Mouse (Mus musculus) lung, embryonic 15.5 days (tissue): ENCODE measurements around the gene Pgpep1. TPM values are rescaled to one million over a fixed set of nuclear protein-coding genes. Genes with fewer than 3 reads are reported as not detected.

Experiments used
- ATAC-seq: fragments of 200-750 bp; cut with Nextera tagmentation; 2 replicates; pipeline ENCODE4 v1.8.0; 2017; ENCODE audit warnings: moderate number of reproducible peaks, borderline replicate concordance; ENCODE audit not compliant: low FRiP score, low TSS enrichment; ENCODE audit errors: extremely low read depth
- H3K27ac ChIP-seq: fragments of 300-500 bp; sonication (generic); 2 replicates; pipeline ENCODE4 v1.5.1; 2015; ENCODE audit warnings: moderate library complexity, mild to moderate bottlenecking, inconsistent platforms
- H3K27me3 ChIP-seq: fragments of 300-500 bp; sonication (generic); 2 replicates; pipeline ENCODE4 v1.6.1; 2015; ENCODE audit warnings: inconsistent platforms
- H3K36me3 ChIP-seq: fragments of 300-500 bp; sonication (generic); 2 replicates; pipeline ENCODE4 v1.6.1; 2015; ENCODE audit warnings: inconsistent platforms
- H3K4me1 ChIP-seq: fragments of 300-500 bp; sonication (generic); 2 replicates; pipeline ENCODE4 v1.6.1; 2015; ENCODE audit warnings: inconsistent platforms
- H3K4me2 ChIP-seq: fragments of 300-500 bp; sonication (generic); 2 replicates; pipeline ENCODE4 v1.6.1; 2015; ENCODE audit warnings: inconsistent platforms, mild to moderate bottlenecking, moderate library complexity
- H3K4me3 ChIP-seq: fragments of 300-500 bp; sonication (generic); 2 replicates; pipeline ENCODE4 v1.5.1; 2015; ENCODE audit warnings: mild to moderate bottlenecking, inconsistent platforms
- H3K9ac ChIP-seq: fragments of 300-500 bp; sonication (generic); 2 replicates; pipeline ENCODE4 v1.6.1; 2015; ENCODE audit warnings: inconsistent platforms
- H3K9me3 ChIP-seq: fragments of 300-500 bp; sonication (generic); 2 replicates; pipeline ENCODE4 v1.6.1; 2016; ENCODE audit warnings: inconsistent platforms
- WGBS: fragments of 180-500 bp; shearing (Covaris S2); methylation state at CpG from one replicate; pipeline ENCODE4 v1.1.7; 2015; 5-methylcytosine and 5-hydroxymethylcytosine counted together
- polyA plus RNA-seq: library from polyadenylated mRNA; unstranded; fragments of >200 nt; fragmentation: Nextera tagmentation; extraction: Ambion mirVana; gene quantifications from 2 replicates; pipeline ENCODE4 v1.2.1, GENCODE M21; 2015

Pgpep1 gene
- polyA plus RNA-seq, 1 experiment from 2014 or later, result 47.7 TPM

GRCm38 (mm10) chr8:70610796-70611771 is 49.1 kb downstream of the Pgpep1 start:
- ATAC-seq, result no peak
- H3K9me3 ChIP-seq, result no peaks in the 10 kb centered on the region
- under 1% methylated on average over 54 of the region's 54 CpGs for WGBS
- no peaks in the 10 kb centered on the region for H3K27me3 ChIP-seq
- H3K9ac ChIP-seq, result peak overlapping the region; percentile 62
- no peaks in the 10 kb centered on the region for H3K36me3 ChIP-seq
- peak overlapping the region; percentile 100 for H3K27ac ChIP-seq
- peak overlapping the region; percentile 79 for H3K4me3 ChIP-seq
- peaks cover 47% of the 10 kb centered on the region for H3K4me1 ChIP-seq
- H3K4me2 ChIP-seq, result peak overlapping the region; percentile 95

GRCm38 (mm10) chr8:70609849-70610795 is 50.1 kb downstream of the Pgpep1 start:
- peak; percentile 81 for ATAC-seq
- under 1% methylated on average over 42 of the region's 45 CpGs for WGBS
- peaks cover 47% of the 10 kb centered on the region for H3K4me1 ChIP-seq

GRCm38 (mm10) chr8:70609368-70609848 is 50.8 kb downstream of the Pgpep1 start:
- Histone ChIP-seq H3K9me3 (no peaks in the 10 kb centered on the region), H3K36me3 (no peaks in the 10 kb centered on the region), H3K4me2 (peak overlapping the region; percentile 95), H3K27me3 (no peaks in the 10 kb centered on the region), H3K9ac (peak overlapping the region; percentile 62), H3K4me1 (peaks cover 47% of the 10 kb centered on the region), H3K27ac (peak overlapping the region; percentile 100), H3K4me3 (peak overlapping the region; percentile 79)
- peak; percentile 74 for ATAC-seq
- WGBS, result 0% methylated on average over 35 of the region's 39 CpGs

More at GRCm38 (mm10) chr8:70609849-70610795, 50.1 kb downstream of the Pgpep1 start:
- Histone ChIP-seq H3K4me3 (peak overlapping the region; percentile 79), H3K9me3 (no peaks in the 10 kb centered on the region), H3K4me2 (peak overlapping the region; percentile 95), H3K27me3 (no peaks in the 10 kb centered on the region), H3K9ac (peak overlapping the region; percentile 62), H3K36me3 (no peaks in the 10 kb centered on the region), H3K27ac (peak overlapping the region; percentile 100)

GRCm38 (mm10) chr8:70608749-70609367 is 51.3 kb downstream of the Pgpep1 start, which contains the start of gene Ssbp4:
Ssbp4 (minus strand) TSS chr8:70608872.
- Histone ChIP-seq H3K4me2 (peak within 1 kb of the TSS; percentile 95), H3K27ac (peak within 1 kb of the TSS; percentile 100), H3K9ac (peak within 1 kb of the TSS; percentile 93), H3K4me1 (peaks cover 47% of the 10 kb centered on the region), H3K27me3 (no peaks in the 10 kb centered on the region), H3K36me3 (no peaks in the 10 kb centered on the region), H3K9me3 (no peaks in the 10 kb centered on the region), H3K4me3 (peak within 1 kb of the TSS; percentile 79)
- 0 out of 2 replicates have a peak, but pooled peaks have one; percentile 0 for ATAC-seq
- WGBS, result 5% methylated on average over 26 of the region's 26 CpGs

- WGBS, result under 1% methylated on average over 77 of the region's 84 CpGs
- no peak for ATAC-seq
- Histone ChIP-seq H3K4me1 (peaks cover 47% of the 10 kb centered on the region), H3K9me3 (no peaks in the 10 kb centered on the region), H3K27ac (peak overlapping the region; percentile 100), H3K36me3 (0 out of 2 replicates have a peak, but pooled peaks cover under 1% of the 10 kb centered on the region), H3K27me3 (no peaks in the 10 kb centered on the region), H3K9ac (peak overlapping the region; percentile 93), H3K4me3 (peak overlapping the region; percentile 79), H3K4me2 (peak overlapping the region; percentile 95)
Observed at GRCm38 (mm10) chr8:70607898-70608748, 52.1 kb downstream of the Pgpep1 start.

- 20% methylated on average over 6 of the region's 6 CpGs for WGBS
- H3K36me3 ChIP-seq, result peaks cover 6% of the 10 kb centered on the region; the same call in 1 of the 2 replicates
- H3K27ac ChIP-seq, result peak overlapping the region; percentile 100; the same call in 1 of the 2 replicates
- peak overlapping the region; percentile 79 for H3K4me3 ChIP-seq
- peaks cover 47% of the 10 kb centered on the region for H3K4me1 ChIP-seq
- H3K9me3 ChIP-seq, result no peaks in the 10 kb centered on the region
- no peak for ATAC-seq
- H3K9ac ChIP-seq, result peak overlapping the region; percentile 93
- H3K27me3 ChIP-seq, result no peaks in the 10 kb centered on the region
- H3K4me2 ChIP-seq, result peak overlapping the region; percentile 95
Observed at GRCm38 (mm10) chr8:70607603-70607897, 52.6 kb downstream of the Pgpep1 start.

- Histone ChIP-seq H3K4me1 (peaks cover 47% of the 10 kb centered on the region), H3K9me3 (no peaks in the 10 kb centered on the region), H3K27ac (no peak overlapping the region; the same call in 1 of the 2 replicates), H3K36me3 (peaks cover 11% of the 10 kb centered on the region), H3K4me2 (peak overlapping the region; percentile 95), H3K27me3 (no peaks in the 10 kb centered on the region), H3K9ac (peak overlapping the region; percentile 93), H3K4me3 (peak overlapping the region; percentile 79)
- no peak for ATAC-seq
- 61% methylated on average over 18 of the region's 18 CpGs for WGBS
Observed at GRCm38 (mm10) chr8:70606780-70607602, 53.2 kb downstream of the Pgpep1 start.

GRCm38 (mm10) chr8:70605871-70606779 is 54.1 kb downstream of the Pgpep1 start:
- Histone ChIP-seq H3K4me1 (peaks cover 47% of the 10 kb centered on the region), H3K4me2 (peak overlapping the region; percentile 95; the same call in 1 of the 2 replicates)
- 88% methylated on average over 9 of the region's 9 CpGs for WGBS

GRCm38 (mm10) chr8:70604558-70604957 is 55.6 kb downstream of the Pgpep1 start:
- Histone ChIP-seq H3K4me2 (no peak overlapping the region), H3K4me1 (peaks cover 52% of the 10 kb centered on the region), H3K36me3 (peaks cover 18% of the 10 kb centered on the region), H3K9ac (no peak overlapping the region), H3K27ac (no peak overlapping the region), H3K27me3 (no peaks in the 10 kb centered on the region), H3K9me3 (no peaks in the 10 kb centered on the region), H3K4me3 (no peak overlapping the region)
- ATAC-seq, result no peak
- 79% methylated on average over 7 of the region's 7 CpGs for WGBS

More at GRCm38 (mm10) chr8:70605871-70606779, 54.1 kb downstream of the Pgpep1 start:
- H3K4me3 ChIP-seq, result no peak overlapping the region
- no peak overlapping the region for H3K27ac ChIP-seq
- no peaks in the 10 kb centered on the region for H3K27me3 ChIP-seq
- ATAC-seq, result no peak
- no peaks in the 10 kb centered on the region for H3K9me3 ChIP-seq
- peaks cover 15% of the 10 kb centered on the region for H3K36me3 ChIP-seq
- H3K9ac ChIP-seq, result no peak overlapping the region
